Mouse (Mus musculus) forebrain, embryonic 11.5 days (tissue): ENCODE data around the gene Lrrc51. TPM values are rescaled to one million over a fixed set of nuclear protein-coding genes. Genes with fewer than 3 reads are reported as not detected.
A peak's percentile ranks its signal among the peaks of the same experiment; 100 is the strongest.

Experiments
- ATAC-seq: fragments of 200-750 bp; cut with Nextera tagmentation; replicated peaks from 2 replicates; pipeline ENCODE4 v1.8.0; 2017; ENCODE audit warnings: moderate TSS enrichment; ENCODE audit not compliant: low FRiP score
- DNase-seq: peaks from one replicate; pipeline ENCODE4 v3.0.0-alpha.2; 2017; ENCODE audit warnings: low spot score
- H3K27ac ChIP-seq: fragments of 300-500 bp; sonication (generic); 2 replicates; pipeline ENCODE4 v1.5.1; 2014; ENCODE audit warnings: low read depth, low read length
- H3K27me3 ChIP-seq: fragments of 300-500 bp; sonication (generic); 2 replicates; pipeline ENCODE4 v1.6.1; 2014; ENCODE audit warnings: mild to moderate bottlenecking, low read length, mixed read lengths; ENCODE audit not compliant: control insufficient read depth, insufficient read depth
- H3K36me3 ChIP-seq: fragments of 300-500 bp; sonication (generic); 2 replicates; pipeline ENCODE4 v1.6.1; 2014; ENCODE audit warnings: mild to moderate bottlenecking, low read length, moderate library complexity, mixed read lengths; ENCODE audit not compliant: control insufficient read depth, insufficient read depth
- H3K4me1 ChIP-seq: fragments of 300-500 bp; sonication (generic); replicated peaks from 2 replicates; pipeline ENCODE4 v1.6.1; 2014; ENCODE audit warnings: low read length, mixed read lengths; ENCODE audit not compliant: control insufficient read depth, insufficient read depth
- H3K4me2 ChIP-seq: fragments of 300-500 bp; sonication (generic); 2 replicates; pipeline ENCODE4 v1.6.1; 2014; ENCODE audit warnings: low read depth, mild to moderate bottlenecking, low read length, moderate library complexity, mixed read lengths; ENCODE audit not compliant: severe bottlenecking
- H3K4me3 ChIP-seq: fragments of 300-500 bp; sonication (generic); 2 replicates; pipeline ENCODE4 v1.5.1; 2014; ENCODE audit warnings: low read depth, low read length
- H3K9ac ChIP-seq: fragments of 300-500 bp; sonication (generic); 2 replicates; pipeline ENCODE4 v1.6.1; 2014; ENCODE audit warnings: low read length
- H3K9me3 ChIP-seq: fragments of 300-500 bp; sonication (generic); 2 replicates; pipeline ENCODE4 v1.6.1; 2016; ENCODE audit warnings: low read length, mixed read lengths; ENCODE audit not compliant: control insufficient read depth
- WGBS: fragments of 180-500 bp; shearing (Covaris S2); extraction: QIAGEN DNeasy Blood & Tissue Kit; methylation state at CpG from one replicate; pipeline ENCODE4 v1.1.7; 2014; 5-methylcytosine and 5-hydroxymethylcytosine counted together
- polyA plus RNA-seq: library from polyadenylated mRNA; unstranded; fragments of >200 nt; fragmentation: Nextera tagmentation; extraction: Ambion mirVana; gene quantifications from 2 replicates; pipeline ENCODE4 v1.2.1, GENCODE M21; 2014

Lrrc51 gene
- polyA plus RNA-seq, 1 experiment from 2014 or later: 8.3 TPM

- Histone ChIP-seq H3K4me1 (peaks cover 14% of the 10 kb centered on the region), H3K4me3 (no peak overlapping the region)
These were observed 35.1 kb upstream of the Lrrc51 start for GRCm38 (mm10) chr7:101968751-101969150.

DNA sequence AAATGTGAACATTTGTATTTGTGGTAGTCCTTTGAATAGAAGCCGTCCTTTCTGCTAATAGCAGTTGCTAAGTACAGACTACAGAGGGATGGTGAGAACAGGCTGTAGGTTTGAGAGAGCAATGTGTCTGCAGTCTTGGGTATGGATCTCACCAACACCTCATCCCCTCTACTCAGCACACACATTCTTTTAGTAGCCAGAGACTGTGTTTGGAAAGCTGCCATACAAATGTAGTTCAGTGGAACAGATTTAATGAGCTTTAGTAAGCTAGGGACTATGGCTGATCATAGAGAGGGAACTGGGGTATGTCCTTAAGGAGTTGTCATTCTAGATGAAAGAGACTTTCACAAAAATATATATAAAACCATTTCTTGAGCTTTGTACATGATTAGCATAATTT is 33.6 kb upstream of the Lrrc51 start:
- no peak for ATAC-seq

More at GRCm38 (mm10) chr7:101968751-101969150, 35.1 kb upstream of the Lrrc51 start:
- Histone ChIP-seq H3K27me3 (no peaks in the 10 kb centered on the region), H3K27ac (peak overlapping the region; percentile 100), H3K36me3 (no peaks in the 10 kb centered on the region), H3K9me3 (no peaks in the 10 kb centered on the region), H3K4me2 (peak overlapping the region; percentile 80; the same call in 1 of the 2 replicates), H3K9ac (peak overlapping the region; percentile 7; the same call in 1 of the 2 replicates)
- no peak for DNase-seq
- 58% methylated on average over 2 of the region's 2 CpGs for WGBS
- no peak for ATAC-seq

DNA sequence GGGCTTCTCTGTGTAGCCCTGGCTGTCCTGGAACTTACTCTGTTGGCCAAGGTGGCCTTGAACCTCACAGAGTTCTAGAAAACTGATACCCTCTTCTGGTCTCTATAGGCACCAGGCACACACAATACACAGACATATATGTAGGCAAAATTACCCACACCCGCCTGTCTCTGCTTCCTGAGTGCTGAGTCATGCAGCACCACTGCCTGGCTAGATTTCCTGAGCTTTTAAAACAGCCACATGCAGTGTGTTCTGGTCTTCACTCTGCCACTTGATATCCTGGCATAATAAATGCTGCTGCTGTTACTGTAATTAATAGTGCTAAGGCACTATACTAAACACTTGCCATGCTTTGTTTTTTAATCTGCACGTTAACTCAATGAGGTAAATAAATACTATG is 31.9 kb upstream of the Lrrc51 start:
- peaks cover 6% of the 10 kb centered on the region for H3K4me1 ChIP-seq
- ATAC-seq (no peak), DNase-seq (no peak)
- no peak overlapping the region for H3K9ac ChIP-seq
- 89% methylated on average over 2 of the region's 2 CpGs for WGBS
- no peaks in the 10 kb centered on the region for H3K27me3 ChIP-seq
- no peaks in the 10 kb centered on the region for H3K36me3 ChIP-seq
- H3K9me3 ChIP-seq: no peaks in the 10 kb centered on the region
- no peak overlapping the region for H3K4me2 ChIP-seq
- no peak overlapping the region for H3K4me3 ChIP-seq
- no peak overlapping the region for H3K27ac ChIP-seq

More for the DNA sequence above, 33.6 kb upstream of the Lrrc51 start:
- no peaks in the 10 kb centered on the region for H3K27me3 ChIP-seq
- no peak overlapping the region for H3K4me2 ChIP-seq
- no peak for DNase-seq
- H3K4me1 ChIP-seq: peaks cover 14% of the 10 kb centered on the region
- H3K9ac ChIP-seq: no peak overlapping the region
- 88% methylated on average over 1 of the region's 1 CpGs for WGBS
- no peak overlapping the region for H3K4me3 ChIP-seq
- no peak overlapping the region for H3K27ac ChIP-seq
- H3K9me3 ChIP-seq: no peaks in the 10 kb centered on the region
- no peaks in the 10 kb centered on the region for H3K36me3 ChIP-seq

DNA sequence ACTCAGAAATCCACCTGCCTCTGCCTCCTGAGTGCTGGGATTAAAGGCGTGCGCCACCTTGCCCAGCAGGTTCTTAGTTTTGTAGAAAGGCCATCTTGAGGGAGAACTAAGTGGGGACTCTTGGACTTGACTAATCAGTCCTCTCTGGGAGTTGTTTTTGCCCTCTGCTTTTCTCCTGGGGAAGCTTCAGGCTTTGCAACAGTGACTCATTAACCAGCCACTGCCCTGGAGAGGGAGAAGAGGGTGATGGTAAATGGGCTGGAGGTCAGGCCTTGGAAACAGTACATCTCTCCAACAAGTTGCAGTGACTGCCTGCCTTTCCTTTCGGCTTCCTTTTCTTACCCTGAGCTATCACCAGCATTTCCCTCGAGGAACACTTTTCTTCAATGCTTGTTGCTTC is 30.9 kb upstream of the Lrrc51 start:
- Histone ChIP-seq H3K27ac (no peak overlapping the region), H3K4me3 (no peak overlapping the region), H3K9ac (no peak overlapping the region), H3K27me3 (no peaks in the 10 kb centered on the region), H3K36me3 (no peaks in the 10 kb centered on the region), H3K9me3 (no peaks in the 10 kb centered on the region), H3K4me1 (peaks cover 10% of the 10 kb centered on the region), H3K4me2 (no peak overlapping the region)
- DNase-seq (no peak), ATAC-seq (no peak)
- WGBS: 92% methylated on average over 4 of the region's 4 CpGs

GRCm38 (mm10) chr7:101963621-101964020 is 29.9 kb upstream of the Lrrc51 start:
- H3K4me1 ChIP-seq: peaks cover 5% of the 10 kb centered on the region; the same call in 1 of the 2 replicates
- 100% methylated on average over 2 of the region's 2 CpGs for WGBS

DNA sequence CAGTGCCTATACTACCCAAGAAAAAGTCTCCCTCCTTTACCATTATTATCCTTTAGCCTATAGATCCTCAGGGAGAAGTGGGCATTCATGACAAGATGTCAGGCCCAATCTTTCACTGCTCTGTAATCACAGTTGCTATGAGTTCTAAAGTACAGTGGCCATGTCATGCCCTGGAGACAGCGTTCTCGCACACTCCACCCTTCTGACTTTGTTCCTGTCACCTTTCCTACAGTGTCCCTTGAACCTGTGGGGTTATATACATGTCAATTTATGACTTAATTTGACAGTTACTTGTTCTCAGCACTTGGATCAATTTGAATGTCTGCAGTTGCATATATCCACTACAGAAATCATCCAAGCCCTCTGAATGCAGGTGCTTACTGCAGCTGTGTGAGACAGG is 29.1 kb upstream of the Lrrc51 start:
- no peaks in the 10 kb centered on the region for H3K9me3 ChIP-seq
- H3K36me3 ChIP-seq: no peaks in the 10 kb centered on the region
- no peak overlapping the region for H3K27ac ChIP-seq
- DNase-seq: no peak
- 97% methylated on average over 2 of the region's 2 CpGs for WGBS
- no peak overlapping the region for H3K4me2 ChIP-seq
- H3K27me3 ChIP-seq: no peaks in the 10 kb centered on the region
- H3K4me3 ChIP-seq: no peak overlapping the region
- H3K4me1 ChIP-seq: peaks cover 5% of the 10 kb centered on the region; the same call in 1 of the 2 replicates
- ATAC-seq: no peak
- no peak overlapping the region for H3K9ac ChIP-seq

More at GRCm38 (mm10) chr7:101963621-101964020, 29.9 kb upstream of the Lrrc51 start:
- Histone ChIP-seq H3K36me3 (no peaks in the 10 kb centered on the region), H3K9me3 (no peaks in the 10 kb centered on the region), H3K27ac (no peak overlapping the region), H3K4me2 (no peak overlapping the region), H3K27me3 (no peaks in the 10 kb centered on the region), H3K9ac (no peak overlapping the region), H3K4me3 (no peak overlapping the region)
- no peak for ATAC-seq
- no peak for DNase-seq

- ATAC-seq: no peak
- 98% methylated on average over 5 of the region's 5 CpGs for WGBS
These were observed 23.2 kb upstream of the Lrrc51 start for GRCm38 (mm10) chr7:101956911-101957310.

DNA sequence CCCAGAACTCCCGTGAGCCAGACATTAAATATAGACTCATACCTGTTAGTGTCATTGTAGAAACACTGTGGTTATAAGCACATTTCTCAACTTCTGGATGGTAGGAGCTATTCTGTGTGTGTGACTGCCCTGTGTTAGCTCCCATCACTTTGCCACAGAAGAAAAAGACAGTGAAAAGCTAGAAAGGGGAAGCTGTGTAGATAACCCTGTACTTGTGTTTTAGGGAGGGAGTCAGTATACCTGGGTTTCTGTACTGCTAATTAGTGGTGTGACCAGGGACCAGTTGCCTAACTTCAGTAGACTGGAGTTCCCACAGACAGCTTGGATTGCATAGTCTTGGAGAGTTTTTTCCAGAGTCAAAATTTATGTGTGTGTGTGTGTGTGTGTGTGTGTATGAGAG is 22.8 kb upstream of the Lrrc51 start:
- DNase-seq (no peak), ATAC-seq (no peak)
- 87% methylated on average over 1 of the region's 1 CpGs for WGBS

More at GRCm38 (mm10) chr7:101956911-101957310, 23.2 kb upstream of the Lrrc51 start:
- no peak for DNase-seq
- Histone ChIP-seq H3K9me3 (no peaks in the 10 kb centered on the region), H3K27me3 (no peaks in the 10 kb centered on the region), H3K36me3 (no peaks in the 10 kb centered on the region), H3K4me2 (no peak overlapping the region), H3K27ac (no peak overlapping the region), H3K4me1 (peaks cover 5% of the 10 kb centered on the region; the same call in 1 of the 2 replicates), H3K9ac (no peak overlapping the region), H3K4me3 (no peak overlapping the region)

DNA sequence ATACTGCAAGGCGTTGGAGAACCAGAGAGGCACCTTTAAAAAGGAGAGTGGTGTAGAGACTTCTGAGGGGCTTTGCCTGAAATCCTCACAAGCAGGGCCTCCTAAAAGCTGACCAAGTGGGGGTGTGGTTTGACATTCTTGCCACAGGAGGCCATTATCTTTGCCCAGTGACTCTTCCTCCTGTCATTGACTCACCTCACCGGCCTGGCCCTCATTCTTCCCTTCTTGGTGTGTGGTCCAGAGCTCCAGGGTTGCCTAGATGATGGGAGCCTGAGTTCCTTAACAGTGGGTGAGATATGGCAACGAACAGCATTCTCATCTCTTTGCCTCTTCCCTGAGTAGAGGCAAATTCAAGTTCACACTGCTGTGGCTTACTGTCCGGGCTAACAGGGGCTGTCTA is 22.2 kb upstream of the Lrrc51 start:
- H3K4me2 ChIP-seq: no peak overlapping the region
- H3K27ac ChIP-seq: no peak overlapping the region
- ATAC-seq: no peak
- no peak for DNase-seq
- H3K27me3 ChIP-seq: no peaks in the 10 kb centered on the region
- H3K36me3 ChIP-seq: no peaks in the 10 kb centered on the region
- H3K4me1 ChIP-seq: peaks cover 5% of the 10 kb centered on the region; the same call in 1 of the 2 replicates
- H3K9me3 ChIP-seq: no peaks in the 10 kb centered on the region
- no peak overlapping the region for H3K9ac ChIP-seq
- 66% methylated on average over 4 of the region's 4 CpGs for WGBS
- no peak overlapping the region for H3K4me3 ChIP-seq

More for the DNA sequence above, 22.8 kb upstream of the Lrrc51 start:
- no peak overlapping the region for H3K4me3 ChIP-seq
- H3K4me1 ChIP-seq: peaks cover 5% of the 10 kb centered on the region; the same call in 1 of the 2 replicates
- H3K9ac ChIP-seq: no peak overlapping the region
- no peaks in the 10 kb centered on the region for H3K36me3 ChIP-seq
- no peak overlapping the region for H3K27ac ChIP-seq
- no peak overlapping the region for H3K4me2 ChIP-seq
- H3K9me3 ChIP-seq: no peaks in the 10 kb centered on the region
- H3K27me3 ChIP-seq: no peaks in the 10 kb centered on the region
